Mouse (Mus musculus) frontal cortex, adult (tissue): ENCODE measurements at regions not wholly inside any gene's neighbourhood (a gene's known extent, or its start where the extent isn't known, plus 50 kb on each side); places are given as distances from the start of the nearest gene placed in this dataset.

Experiments
- ATAC-seq: cut with Nextera tagmentation; 2 replicates; pipeline ENCODE4 v1.9.2; 2017; ENCODE audit warnings: mild to moderate bottlenecking, moderate library complexity, mixed read lengths; ENCODE audit not compliant: low TSS enrichment

DNA sequence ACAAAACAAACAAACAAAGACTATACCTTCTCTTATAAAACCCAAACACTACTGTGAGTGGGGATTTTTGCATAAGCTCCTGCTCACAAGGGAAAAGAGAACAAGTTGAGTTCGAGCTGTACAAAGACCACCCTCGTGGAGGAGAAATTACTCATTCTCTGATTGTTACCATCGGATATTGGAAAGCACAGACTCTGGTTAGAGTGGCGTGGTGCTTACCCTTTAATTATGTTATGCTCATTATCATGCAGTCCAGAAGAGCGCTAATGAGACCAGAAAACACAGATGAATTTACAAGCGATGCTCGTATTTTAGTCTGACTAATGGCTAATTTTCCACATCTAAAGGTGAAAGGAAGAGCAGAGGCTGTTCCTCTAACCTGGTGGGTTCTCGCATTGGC lies 721.7 kb upstream of the Cited2 start:
- no peak for ATAC-seq

DNA sequence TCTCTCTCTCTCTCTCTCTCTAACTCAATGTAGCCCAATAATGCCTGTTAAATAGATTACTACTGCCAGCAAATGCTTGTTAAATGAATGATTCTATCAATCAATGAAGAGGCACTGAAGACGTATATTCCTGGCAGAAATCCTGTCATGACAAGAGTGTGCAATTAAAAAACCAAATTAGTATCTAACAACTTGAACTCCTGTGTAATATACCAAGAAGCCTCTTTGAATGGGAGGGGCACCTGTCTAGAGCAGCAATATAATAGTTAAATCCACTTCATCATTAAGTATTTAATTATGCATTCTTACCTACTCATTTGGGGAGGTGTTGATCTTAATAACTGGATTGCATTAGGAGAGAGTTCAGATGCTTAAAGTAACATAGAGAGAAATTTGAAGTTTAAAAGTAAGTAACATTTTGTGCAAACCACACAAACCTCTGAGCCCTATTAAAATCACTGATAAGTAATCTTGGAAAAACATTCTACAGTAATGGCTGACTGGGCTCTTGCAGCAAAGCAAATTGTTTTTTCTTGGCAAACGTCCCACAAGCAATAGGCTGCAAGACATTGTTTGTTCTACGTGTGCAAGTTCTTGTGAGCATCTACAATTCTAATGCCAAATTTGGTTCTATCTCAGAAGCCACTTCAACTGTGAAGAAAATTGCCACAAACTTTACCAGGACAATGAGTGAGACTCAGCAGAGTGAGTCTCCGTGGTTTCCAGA lies 719.7 kb upstream of the Cited2 start:
- no peak for ATAC-seq

DNA sequence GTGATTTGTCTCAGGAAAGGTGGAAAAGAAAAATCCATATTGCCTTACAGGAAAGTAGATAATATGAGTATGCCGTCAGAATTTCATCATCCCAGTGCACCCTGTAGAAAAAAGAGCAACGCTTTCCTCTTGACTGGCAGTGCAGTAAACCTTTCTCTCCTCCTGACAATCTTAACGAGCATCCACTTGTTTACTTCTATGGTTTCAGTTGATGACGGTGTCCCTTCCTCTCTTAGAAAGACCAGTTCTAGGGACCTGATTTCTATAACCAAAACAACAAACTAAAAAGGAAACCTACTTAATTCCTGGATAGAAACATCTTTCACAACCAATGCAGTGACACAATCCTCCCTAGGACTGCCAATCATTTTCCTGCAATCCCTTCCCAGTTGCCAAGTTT lies 714.3 kb upstream of the Cited2 start:
- ATAC-seq: no peak

DNA sequence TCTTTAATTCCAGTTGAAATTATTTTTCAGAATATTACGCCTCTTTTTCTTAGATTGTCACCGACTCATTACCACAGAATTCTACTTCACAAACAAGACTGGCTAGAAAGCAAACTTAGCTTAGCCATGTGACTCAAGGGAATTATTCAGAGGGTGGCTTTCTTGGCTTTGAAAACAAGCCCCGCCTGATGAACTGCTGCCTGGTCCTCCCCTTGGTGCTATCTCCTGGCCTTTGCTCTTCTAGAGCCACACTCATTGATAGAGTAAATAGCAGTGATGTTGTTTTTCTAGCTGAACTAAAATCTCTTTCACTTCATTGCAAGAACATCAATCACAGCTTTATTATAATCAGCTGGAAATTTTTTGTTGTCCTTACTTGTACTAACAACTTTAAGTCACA lies 713.0 kb upstream of the Cited2 start:
- no peak for ATAC-seq

DNA sequence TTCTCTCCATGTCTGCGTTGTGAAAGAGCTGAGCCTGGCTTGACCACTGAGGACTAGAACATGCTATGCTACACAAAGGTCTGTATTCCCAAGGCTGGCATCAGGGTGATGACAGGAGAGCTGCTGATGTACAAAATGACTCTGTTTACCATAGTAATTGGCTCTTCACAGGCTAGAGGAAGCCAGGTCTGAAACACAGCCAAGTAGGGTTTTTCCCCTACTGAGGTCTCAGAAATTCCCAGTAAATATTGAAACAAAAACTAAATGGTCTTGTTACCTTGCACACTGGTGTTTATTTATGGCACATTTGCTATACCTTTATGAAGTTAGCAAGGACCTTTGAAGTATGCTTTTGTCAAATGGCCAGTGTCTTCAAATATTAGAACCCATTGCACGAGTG lies 711.1 kb upstream of the Cited2 start:
- no peak for ATAC-seq

DNA sequence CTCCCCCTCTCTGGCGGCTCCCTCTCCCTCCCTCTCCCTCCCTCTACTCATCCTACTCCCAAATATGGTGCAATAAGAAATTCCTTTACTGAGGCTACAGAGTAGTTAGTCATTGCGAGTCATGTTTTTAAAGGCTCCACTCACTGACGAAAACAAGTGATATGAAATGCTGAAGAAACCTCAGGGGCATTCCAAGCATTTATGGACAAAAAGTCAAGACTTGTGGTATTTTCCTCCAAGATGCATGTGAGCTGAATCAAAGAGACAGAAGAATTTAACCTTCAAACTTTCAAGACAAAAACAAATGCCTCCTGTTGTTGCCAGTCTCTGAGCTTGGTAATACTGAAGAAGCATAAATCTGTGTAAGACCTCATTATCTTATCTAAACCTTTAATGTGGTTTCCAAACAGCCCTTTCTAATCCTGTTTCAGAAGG lies 710.5 kb upstream of the Cited2 start:
- ATAC-seq: no peak

DNA sequence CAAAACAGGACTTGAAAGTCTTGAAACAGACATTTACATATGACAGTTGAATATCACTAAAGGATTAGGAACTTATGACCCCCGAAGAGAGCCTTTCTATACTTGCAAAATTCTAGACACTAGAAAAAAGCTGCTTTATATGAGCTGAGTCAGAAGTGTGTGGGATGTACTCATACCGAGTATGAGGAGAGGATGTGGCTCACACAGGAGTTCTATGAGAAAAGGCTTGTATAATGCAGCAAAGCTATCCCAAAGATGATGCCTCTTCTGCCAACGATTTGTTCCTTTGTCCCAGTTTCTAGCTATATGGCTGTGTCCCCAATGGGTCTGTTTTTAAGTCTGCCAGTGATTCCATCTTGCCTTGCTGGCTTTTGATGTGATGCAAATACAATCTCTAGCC lies 708.2 kb upstream of the Cited2 start:
- ATAC-seq: peak; percentile 100

DNA sequence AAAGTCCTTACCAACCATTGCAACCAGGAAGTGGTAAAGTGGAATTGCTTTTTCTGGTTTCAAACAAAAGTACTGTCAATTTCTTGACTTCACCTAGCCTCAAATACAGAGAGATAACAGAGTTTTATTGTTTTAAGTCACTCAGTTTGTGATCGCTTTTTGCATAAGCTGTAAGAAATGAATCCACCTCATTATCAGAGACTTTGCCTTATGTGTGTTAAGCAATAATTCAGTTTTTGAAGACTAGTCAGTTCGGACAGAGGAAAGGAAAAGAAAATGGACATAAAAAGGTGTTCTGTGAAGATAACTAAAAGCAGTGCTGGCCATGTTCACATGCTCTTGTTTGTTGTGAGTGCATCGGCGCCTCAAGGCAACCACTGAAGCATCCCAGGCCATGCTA lies 706.2 kb upstream of the Cited2 start:
- ATAC-seq: no peak

DNA sequence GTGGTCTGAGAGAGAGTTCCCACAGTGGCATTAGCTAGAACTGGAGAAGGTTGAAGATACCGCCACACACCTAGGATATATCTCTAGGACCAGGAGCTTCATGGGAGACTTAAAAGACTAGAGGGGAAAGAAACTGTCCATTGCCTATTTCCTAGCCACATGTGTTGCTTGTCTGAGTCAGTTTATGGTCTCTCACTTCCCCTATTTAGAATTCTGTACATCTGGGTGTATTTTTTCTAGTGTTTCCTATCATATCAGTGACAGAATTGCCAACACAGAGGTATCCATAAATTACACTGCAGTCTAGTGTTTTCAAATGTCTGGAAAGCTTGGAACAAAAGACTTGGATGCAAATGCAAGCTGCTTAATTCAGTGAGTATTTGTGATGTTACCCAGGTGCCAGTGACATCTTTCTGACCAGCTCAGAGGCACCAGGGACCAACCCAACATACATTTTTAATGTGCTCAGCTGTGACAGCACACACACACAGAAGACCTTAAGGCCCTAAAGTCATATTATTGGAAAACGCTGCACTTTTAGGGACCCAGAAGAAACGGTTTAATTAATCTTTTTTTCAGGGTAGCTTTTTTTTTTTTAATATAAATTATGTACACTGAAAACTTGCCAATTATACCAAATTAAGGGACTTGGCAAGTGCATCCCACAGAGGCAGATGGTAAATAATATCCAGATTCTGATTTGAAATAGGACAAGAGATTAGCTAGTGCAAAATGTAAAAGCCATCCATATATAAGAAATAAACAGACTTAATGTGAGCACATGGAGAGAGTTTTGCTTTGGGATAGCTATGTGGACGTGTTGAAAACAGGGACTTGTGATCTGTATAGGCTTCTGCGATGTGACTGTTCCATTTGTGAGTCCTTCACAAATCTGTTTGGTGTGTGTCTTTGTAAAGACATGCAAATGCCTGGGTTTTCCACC lies 700.5 kb upstream of the Cited2 start:
- no peak for ATAC-seq

DNA sequence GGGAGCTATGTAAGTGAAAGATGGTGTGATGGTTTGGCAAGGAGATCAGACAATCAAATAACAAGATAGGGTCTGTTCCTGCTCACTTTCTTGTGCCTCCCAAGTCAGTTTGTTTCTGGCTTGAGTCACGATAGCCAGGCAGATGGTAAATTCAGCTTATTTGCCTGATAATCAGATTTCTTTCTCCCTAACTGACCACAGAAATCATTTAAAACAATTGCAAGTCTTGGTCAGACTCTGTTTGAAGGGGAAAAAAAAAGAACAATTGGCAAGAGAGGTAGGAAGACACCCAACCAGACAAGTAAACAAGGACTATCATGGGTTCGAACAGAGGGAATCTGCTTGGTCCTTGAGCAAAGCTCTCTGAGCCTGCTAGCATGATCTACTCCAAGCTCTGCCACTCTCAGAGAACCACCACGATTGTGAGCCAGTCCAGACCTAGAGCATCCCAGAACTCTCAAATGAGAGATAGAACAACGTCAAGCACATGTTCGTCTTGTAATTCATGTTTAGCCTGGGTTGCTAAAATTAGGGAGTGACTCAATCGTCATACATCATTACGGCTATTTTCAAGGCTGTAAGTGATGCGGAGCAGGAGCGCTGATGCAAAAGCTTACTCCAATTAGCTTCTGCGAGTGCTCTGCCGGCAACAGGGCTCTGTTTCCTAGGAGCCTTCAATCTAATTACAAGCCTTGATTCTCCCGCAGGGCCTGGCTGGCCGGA lies 699.3 kb upstream of the Cited2 start:
- ATAC-seq: peak; percentile 93

DNA sequence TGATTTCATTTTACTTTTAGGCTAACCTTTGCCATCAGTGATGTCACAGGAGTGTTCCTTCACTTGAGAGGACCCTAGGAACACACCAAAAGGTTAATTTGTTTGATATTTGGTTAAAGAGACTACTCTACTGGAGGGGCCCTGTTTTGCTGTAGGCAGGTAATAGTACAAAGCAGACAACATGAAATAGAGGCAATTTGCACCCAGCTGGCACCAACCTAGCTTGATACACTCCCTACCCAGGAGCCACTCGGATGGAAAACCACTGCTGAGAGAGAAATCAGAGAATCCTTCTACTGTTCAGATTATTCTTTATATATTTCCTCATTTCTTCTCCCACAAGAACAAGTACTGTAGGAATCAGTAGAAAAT lies 698.7 kb upstream of the Cited2 start:
- ATAC-seq: peak; percentile 52; the same call in 1 of the 2 replicates

DNA sequence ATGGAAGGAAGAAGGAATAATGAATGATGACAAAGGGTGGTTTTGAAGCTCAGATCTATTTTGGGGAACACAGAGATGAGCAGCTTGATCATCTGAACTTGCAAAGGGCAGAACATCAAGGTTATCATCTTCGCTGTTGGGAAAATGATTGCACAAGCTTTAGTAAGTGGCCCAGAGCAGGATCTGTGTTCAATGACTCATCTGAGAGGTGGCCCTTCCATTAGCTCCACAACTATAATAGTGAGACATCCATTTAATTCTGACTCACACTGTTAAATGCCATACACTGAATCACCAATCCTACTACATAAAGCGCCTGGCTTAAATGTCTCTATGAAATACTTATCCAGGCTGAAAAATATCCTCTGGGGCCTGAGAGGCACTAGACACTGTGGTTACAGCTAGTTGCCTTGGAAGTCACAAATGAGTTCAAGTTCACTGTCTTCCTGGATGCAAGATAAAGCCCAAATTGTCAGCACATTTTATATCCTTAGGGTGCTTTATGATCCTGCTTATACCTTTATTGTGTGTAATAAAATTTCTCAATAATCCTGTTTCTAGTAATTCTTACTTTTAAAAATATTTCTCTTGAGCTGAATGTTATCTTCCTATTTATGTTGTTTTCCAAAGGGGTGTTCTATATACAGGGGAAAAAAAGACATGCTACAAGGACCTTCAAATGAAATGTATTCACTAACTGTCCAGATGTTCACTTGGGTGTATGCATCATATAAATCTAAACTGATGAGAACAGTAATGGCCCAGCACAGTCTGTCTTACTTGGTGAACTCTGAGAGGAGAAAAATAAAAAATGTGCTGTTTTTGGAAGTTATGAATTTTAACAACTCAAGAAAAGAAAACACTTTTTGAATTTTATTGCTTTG lies 687.9 kb upstream of the Cited2 start:
- 0 out of 2 replicates have a peak, but pooled peaks have one; percentile 55 for ATAC-seq

DNA sequence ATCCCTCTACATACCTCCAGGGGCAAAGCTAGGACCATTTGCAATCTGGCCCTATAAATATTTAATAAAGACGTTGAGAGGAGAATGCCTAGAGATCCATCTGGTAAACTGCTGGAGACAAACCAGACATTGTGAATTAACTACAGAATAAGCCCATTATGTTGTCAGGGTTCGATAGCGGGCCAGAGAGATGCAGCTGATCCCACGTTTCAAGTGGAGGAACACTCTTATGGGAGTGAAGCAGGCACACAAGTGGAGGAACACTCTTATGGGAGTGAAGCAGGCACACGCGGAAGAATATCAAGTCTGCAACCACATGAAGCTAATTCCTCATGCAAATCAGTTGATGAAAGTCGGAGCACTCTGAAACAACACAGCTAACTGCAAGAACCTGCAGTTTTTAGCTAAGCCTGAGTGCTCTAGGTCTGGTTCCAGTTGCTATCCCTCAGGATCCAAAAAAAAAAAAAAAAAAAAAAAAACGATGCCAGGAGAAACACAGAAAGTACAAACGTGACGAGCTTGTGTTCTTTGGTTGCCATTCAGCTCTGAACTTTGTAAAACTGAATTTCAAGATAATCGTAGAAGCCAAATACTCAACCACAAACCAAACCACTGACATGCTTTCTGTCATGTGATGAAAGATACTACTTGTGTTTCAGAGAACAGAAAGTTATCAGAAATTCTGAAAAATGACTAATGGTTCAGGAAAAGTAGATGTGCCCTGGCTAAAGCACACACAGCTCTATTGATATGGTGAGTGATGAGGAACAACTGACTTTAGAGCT lies 684.6 kb upstream of the Cited2 start:
- ATAC-seq: no peak

DNA sequence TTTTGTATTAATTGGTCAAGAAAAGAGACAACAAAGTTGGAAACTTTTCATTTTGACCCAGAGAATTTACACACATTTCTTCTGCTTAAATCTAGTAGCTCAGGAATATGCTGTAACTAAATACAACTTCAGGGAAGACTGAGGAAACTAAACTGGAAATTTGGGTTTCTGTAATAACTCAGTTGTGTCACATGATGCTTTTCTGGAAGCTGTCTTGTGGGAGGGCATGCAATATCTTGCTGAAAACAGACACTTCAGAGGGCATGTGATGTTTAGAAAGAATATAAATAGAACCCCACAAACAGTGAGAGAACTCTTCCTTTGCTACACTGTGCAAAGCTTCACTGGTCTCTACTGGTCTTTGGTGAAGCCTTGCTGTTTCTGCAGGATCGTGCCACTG lies 680.9 kb upstream of the Cited2 start:
- no peak for ATAC-seq

DNA sequence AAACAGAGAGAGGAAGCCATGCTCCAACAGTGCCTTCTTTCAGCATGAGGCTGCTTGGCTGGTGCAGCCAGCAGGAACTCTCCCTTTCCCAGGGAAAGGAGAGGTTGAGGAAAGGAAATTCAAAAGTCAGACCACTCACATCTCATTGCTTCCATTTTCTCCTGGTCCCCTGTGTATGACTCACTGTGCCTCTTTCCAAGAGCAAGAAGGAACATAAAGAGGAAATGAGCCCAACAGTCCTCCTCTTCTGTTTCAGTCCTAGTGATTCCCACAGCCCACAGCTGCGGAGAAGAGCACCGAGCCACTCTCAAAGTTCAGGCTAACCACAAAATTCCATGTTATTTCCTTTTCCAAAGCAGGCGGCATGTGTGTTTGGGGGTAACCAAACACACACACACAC lies 680.0 kb upstream of the Cited2 start:
- no peak for ATAC-seq

DNA sequence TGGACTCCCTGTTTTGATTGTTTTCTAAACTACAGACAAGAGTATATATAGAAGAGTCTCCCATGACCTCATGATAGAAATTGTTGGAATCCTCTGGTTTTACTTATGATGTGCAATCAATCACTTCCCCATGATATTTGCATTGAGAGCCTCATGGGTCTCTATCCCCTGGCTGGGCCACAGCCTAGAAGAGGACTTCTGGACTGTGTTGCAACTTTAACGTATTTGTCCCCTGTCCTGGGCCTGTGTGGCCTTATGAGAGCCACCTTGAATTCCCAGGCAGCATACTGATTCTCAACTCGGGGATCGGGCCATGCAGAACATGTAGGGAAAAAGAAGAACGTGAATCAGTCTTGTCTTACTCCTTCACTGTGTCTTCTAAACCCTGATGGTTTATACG lies 676.3 kb upstream of the Cited2 start:
- no peak for ATAC-seq

DNA sequence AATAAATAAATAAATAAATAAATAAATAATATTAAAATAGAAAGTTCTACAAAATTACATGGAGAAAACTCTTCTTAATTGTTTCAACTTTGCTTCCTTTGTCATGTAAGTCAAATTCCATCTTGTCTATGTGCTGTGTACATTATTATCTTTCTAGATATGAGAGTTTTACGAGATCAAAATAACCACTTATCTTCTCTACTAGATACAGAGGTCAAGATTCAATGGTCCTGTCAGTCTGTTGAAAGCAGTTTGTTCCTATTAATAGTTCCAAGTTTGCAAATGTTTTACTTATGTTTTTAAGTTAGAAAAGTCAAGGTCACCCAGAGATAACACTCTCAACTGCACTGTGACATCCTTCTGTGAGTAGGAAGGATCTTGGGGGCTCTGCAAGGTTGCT lies 650.1 kb upstream of the Cited2 start:
- ATAC-seq: no peak

DNA sequence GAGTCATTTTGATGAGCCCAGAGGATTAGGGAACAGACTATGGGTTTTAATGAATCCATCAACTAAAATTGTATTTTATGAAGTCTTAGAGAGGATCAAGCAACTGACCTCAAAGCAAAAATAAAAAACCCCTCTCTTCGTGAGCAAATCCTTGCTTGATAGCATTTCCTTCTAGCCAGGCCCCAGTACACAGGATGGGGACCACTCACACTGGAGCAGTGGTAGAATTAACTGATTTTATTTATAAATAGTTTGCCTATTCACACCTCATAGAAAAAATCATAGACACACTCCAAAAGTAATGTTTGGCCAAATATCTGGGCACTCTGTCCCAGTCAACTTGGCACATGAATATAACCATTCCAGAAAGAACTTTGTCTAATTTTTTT lies 649.0 kb upstream of the Cited2 start:
- no peak for ATAC-seq

DNA sequence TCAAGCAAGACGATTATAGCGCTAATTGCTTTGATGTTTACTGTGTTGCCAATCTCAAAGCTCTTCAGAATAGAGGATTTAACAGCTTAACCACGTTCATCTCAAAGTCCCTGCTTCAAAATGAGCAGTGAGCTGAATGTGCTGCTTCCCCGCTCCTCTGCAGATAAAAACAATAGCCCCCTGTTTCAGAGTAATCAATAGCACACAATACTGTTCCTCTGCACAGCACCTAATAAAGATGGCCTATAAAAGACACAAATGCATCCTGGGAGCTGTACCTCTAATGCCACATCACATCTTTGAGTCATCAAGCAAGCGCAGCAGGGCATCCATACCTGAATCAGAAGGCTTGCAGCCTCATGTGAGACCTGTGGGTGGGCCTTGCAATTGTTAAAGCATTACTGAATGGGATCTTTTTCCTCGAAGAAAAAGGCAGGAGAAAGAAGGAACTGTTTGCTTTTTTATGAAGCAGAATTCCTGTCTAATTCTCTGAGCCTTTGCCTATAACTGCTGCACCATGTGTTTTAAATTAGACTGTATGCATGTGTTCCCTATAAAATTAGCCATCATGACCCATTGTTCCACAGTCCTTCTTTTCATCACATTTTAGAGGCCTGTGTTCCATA lies 648.5 kb upstream of the Cited2 start:
- ATAC-seq: no peak; the same call in 1 of the 2 replicates

DNA sequence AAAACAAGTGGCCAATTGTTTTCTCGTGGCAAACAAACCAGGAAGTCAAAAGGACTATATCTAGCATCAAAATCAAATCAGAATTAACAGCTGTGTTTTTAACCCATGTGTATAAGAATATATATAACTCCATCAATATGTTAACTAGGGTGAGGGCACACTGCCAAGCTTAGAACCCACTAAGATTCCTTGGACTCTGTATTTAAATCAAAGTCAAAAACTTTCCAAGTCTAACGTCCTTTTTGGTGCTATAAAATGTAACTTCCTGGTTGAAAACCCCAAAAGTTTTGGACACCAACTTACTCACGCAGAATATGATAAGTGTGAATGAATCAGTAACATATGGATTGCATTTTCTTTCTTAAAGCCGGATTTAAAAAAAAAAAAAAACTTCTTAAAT lies 647.9 kb upstream of the Cited2 start:
- ATAC-seq: 0 out of 2 replicates have a peak, but pooled peaks have one; percentile 34
